Mouse (Mus musculus): ENCODE data around the gene Pdia2. TPM values are rescaled to one million over a fixed set of nuclear protein-coding genes. Genes with fewer than 3 reads are reported as not detected.

Pdia2 gene
- polyA plus RNA-seq, 1 experiment = 0.33 TPM

GRCm38 (mm10) chr17:26232863-26233262 lies 34.0 kb upstream of the Pdia2 start:
- Histone ChIP-seq H3K4me1 (ENCODE audit: control insufficient read depth, insufficient read depth, low read length) (no peaks in the 10 kb centered on the region), H3K27ac (ENCODE audit: insufficient read depth, low read length) (no peak overlapping the region), H3K4me3 (ENCODE audit: insufficient read depth, low read length) (no peak overlapping the region)
- TF ChIP-seq CTCF (IDR thresholded peaks at IDR 0.05; ENCODE audit: extremely low read depth, insufficient read depth, low read length) (0 out of 2 replicates have a peak, but pooled peaks have one; percentile 11), POLR2A (IDR thresholded peaks at IDR 0.05; ENCODE audit: extremely low read depth, insufficient read depth, low read length) (no peak)

DNA sequence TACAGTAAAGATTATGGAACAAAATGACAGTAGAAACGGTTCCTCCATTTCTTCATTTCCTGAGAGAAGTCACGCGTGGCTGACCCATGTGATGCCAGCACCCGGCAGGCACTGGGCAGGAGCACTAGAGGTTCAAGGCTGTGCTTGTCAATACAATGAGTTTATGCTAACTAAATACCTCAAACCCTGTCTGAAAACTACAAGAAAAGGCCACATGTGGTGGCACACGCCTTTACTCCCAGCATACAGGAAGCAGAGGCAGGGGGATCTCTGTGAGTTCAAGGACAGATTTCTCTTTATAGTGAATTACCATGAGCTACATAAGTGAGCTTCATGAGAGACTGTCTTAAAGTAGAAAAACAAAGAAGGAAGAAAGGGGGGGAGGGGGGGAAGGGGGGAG lies 32.3 kb upstream of the Pdia2 start:
- TF ChIP-seq POLR2A (IDR thresholded peaks at IDR 0.05; ENCODE audit: extremely low read depth, insufficient read depth, low read length) = no peak
- TF ChIP-seq CTCF (IDR thresholded peaks at IDR 0.05; ENCODE audit: extremely low read depth, insufficient read depth, low read length) = no peak
- Histone ChIP-seq H3K4me3 (ENCODE audit: insufficient read depth, low read length) (no peak overlapping the region), H3K27ac (ENCODE audit: insufficient read depth, low read length) (no peak overlapping the region), H3K4me1 (ENCODE audit: control insufficient read depth, insufficient read depth, low read length) (no peaks in the 10 kb centered on the region)

GRCm38 (mm10) chr17:26229776-26230175 lies 30.9 kb upstream of the Pdia2 start:
- TF ChIP-seq POLR2A (IDR thresholded peaks at IDR 0.05; ENCODE audit: extremely low read depth, insufficient read depth, low read length) = no peak
- TF ChIP-seq CTCF (IDR thresholded peaks at IDR 0.05; ENCODE audit: extremely low read depth, insufficient read depth, low read length) = no peak
- Histone ChIP-seq H3K4me1 (ENCODE audit: control insufficient read depth, insufficient read depth, low read length) (no peaks in the 10 kb centered on the region), H3K27ac (ENCODE audit: insufficient read depth, low read length) (no peak overlapping the region), H3K4me3 (ENCODE audit: insufficient read depth, low read length) (no peak overlapping the region)

DNA sequence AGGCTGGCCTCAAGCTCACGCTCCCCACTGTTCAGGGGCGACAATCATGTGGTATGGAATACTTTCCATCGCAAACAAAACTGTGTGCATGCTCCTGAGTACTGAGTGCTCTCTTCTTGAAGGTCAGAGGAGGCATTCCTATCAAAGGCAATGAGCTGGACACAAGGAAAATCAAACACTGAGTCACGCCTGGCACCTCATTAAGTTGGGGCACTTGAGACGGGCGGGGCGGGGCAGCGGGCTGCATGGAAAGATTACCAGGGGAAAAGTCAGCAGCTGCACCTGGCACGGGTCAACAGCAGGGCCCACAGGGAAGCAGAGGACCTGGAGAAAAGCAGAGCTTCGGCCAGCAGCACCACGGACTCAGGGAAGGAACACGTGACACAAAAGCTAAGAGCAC lies 26.3 kb upstream of the Pdia2 start:
- TF ChIP-seq CTCF (IDR thresholded peaks at IDR 0.05; ENCODE audit: extremely low read depth, insufficient read depth, low read length) (no peak), POLR2A (IDR thresholded peaks at IDR 0.05; ENCODE audit: extremely low read depth, insufficient read depth, low read length) (no peak)
- Histone ChIP-seq H3K27ac (ENCODE audit: insufficient read depth, low read length) (no peak overlapping the region), H3K4me1 (ENCODE audit: control insufficient read depth, insufficient read depth, low read length) (no peaks in the 10 kb centered on the region), H3K4me3 (ENCODE audit: insufficient read depth, low read length) (no peak overlapping the region)

- TF ChIP-seq CTCF (IDR thresholded peaks at IDR 0.05; ENCODE audit: extremely low read depth, insufficient read depth, low read length) = no peak
- no peak for TF ChIP-seq POLR2A (IDR thresholded peaks at IDR 0.05; ENCODE audit: extremely low read depth, insufficient read depth, low read length)
- Histone ChIP-seq H3K4me1 (ENCODE audit: control insufficient read depth, insufficient read depth, low read length) (no peaks in the 10 kb centered on the region), H3K27ac (ENCODE audit: insufficient read depth, low read length) (no peak overlapping the region)
Measured at GRCm38 (mm10) chr17:26221508-26221907, 22.6 kb upstream of the Pdia2 start.

DNA sequence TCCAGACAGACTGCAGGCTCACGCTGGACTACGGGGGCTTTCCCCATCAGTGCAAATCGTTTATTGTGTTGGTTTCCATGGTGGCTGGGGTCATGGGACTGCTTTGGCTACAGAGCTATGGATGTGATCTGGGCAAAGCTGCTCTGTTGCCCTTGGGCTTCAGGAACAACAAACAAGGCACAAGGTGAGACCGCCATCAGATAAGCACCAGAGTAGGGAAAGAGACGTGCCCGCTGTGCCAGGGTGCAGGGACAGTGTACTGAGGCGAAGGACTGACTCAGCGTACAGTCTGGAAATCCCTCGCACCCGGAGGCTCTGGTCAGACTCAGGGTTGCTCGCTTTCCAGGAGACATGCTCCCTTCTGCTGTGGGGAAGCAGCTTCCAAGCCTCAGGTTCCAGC lies 13.8 kb upstream of the Pdia2 start:
- Histone ChIP-seq H3K4me1 (ENCODE audit: control insufficient read depth, insufficient read depth, low read length) (no peaks in the 10 kb centered on the region), H3K27ac (ENCODE audit: insufficient read depth, low read length) (no peak overlapping the region), H3K4me3 (ENCODE audit: insufficient read depth, low read length) (no peak overlapping the region)
- TF ChIP-seq CTCF (IDR thresholded peaks at IDR 0.05; ENCODE audit: extremely low read depth, insufficient read depth, low read length) (no peak), POLR2A (IDR thresholded peaks at IDR 0.05; ENCODE audit: extremely low read depth, insufficient read depth, low read length) (no peak)

More at GRCm38 (mm10) chr17:26221508-26221907, 22.6 kb upstream of the Pdia2 start:
- H3K4me3 ChIP-seq (ENCODE audit: insufficient read depth, low read length) = no peak overlapping the region

DNA sequence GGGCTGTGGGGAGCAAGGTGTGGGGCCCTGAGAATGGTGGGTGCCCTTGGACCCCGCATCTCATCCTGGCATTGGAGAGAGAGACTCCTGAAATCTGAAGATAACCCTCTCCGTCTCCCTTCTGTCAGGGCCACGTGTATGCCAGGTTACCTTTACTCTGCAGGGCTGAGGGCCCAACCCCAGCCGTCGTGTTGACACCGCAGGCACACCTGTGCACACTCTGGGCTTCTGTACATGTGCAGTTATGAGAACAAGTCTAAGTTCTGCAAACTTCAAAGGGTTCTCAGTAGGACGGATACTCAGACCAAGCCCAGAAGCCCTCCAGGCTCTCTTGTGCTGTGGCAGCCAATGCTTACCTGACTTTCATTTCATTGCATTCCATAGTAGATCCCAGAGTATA lies 13.4 kb upstream of the Pdia2 start:
- no peak for TF ChIP-seq CTCF (IDR thresholded peaks at IDR 0.05; ENCODE audit: extremely low read depth, insufficient read depth, low read length)
- no peak for TF ChIP-seq POLR2A (IDR thresholded peaks at IDR 0.05; ENCODE audit: extremely low read depth, insufficient read depth, low read length)

GRCm38 (mm10) chr17:26207686-26208085 lies 8.8 kb upstream of the Pdia2 start, which contains the start of gene Arhgdig:
Gene Arhgdig, minus strand, starts transcription at chr17:26207786.
- TF ChIP-seq CTCF (IDR thresholded peaks at IDR 0.05; ENCODE audit: extremely low read depth, insufficient read depth, low read length) = no peak
- no peak for TF ChIP-seq POLR2A (IDR thresholded peaks at IDR 0.05; ENCODE audit: extremely low read depth, insufficient read depth, low read length)
- Histone ChIP-seq H3K4me1 (ENCODE audit: control insufficient read depth, insufficient read depth, low read length) (peaks cover 3% of the 10 kb centered on the region; the same call in 1 of the 2 replicates), H3K4me3 (ENCODE audit: insufficient read depth, low read length) (no peak within 1 kb of the TSS), H3K27ac (ENCODE audit: insufficient read depth, low read length) (no peak within 1 kb of the TSS)

More for the DNA sequence above, 13.4 kb upstream of the Pdia2 start:
- Histone ChIP-seq H3K27ac (ENCODE audit: insufficient read depth, low read length) (no peak overlapping the region), H3K4me3 (ENCODE audit: insufficient read depth, low read length) (no peak overlapping the region), H3K4me1 (ENCODE audit: control insufficient read depth, insufficient read depth, low read length) (no peaks in the 10 kb centered on the region)

GRCm38 (mm10) chr17:26206392-26206791 lies 7.5 kb upstream of the Pdia2 start:
- TF ChIP-seq POLR2A (IDR thresholded peaks at IDR 0.05; ENCODE audit: extremely low read depth, insufficient read depth, low read length) (no peak), CTCF (IDR thresholded peaks at IDR 0.05; ENCODE audit: extremely low read depth, insufficient read depth, low read length) (no peak)
- H3K27ac ChIP-seq (ENCODE audit: insufficient read depth, low read length) = no peak overlapping the region
- H3K4me1 ChIP-seq (ENCODE audit: control insufficient read depth, insufficient read depth, low read length) = peaks cover 5% of the 10 kb centered on the region; the same call in 1 of the 2 replicates
- no peak overlapping the region for H3K4me3 ChIP-seq (ENCODE audit: insufficient read depth, low read length)

- Histone ChIP-seq H3K27ac (ENCODE audit: insufficient read depth, low read length) (no peak overlapping the region), H3K4me3 (ENCODE audit: insufficient read depth, low read length) (no peak overlapping the region), H3K4me1 (ENCODE audit: control insufficient read depth, insufficient read depth, low read length) (peaks cover 5% of the 10 kb centered on the region; the same call in 1 of the 2 replicates)
- TF ChIP-seq POLR2A (IDR thresholded peaks at IDR 0.05; ENCODE audit: extremely low read depth, insufficient read depth, low read length) = no peak
- TF ChIP-seq CTCF (IDR thresholded peaks at IDR 0.05; ENCODE audit: extremely low read depth, insufficient read depth, low read length) = no peak
Measured at GRCm38 (mm10) chr17:26204766-26205165, 5.9 kb upstream of the Pdia2 start.

Data from cortical plate, adult 2 months (tissue).